Mouse (Mus musculus) G1E (cell line): ENCODE measurements around the gene Cask.

Experiments
- CTCF ChIP-seq: IDR thresholded peaks from 2 replicates; pipeline ENCODE4 v1.5.1; 2012; ENCODE audit warnings: low read depth, low read length, inconsistent platforms, mixed read lengths
- GATA1 ChIP-seq: IDR thresholded peaks from 2 replicates; pipeline ENCODE4 v1.6.1; 2012; ENCODE audit warnings: borderline replicate concordance, low read length, inconsistent platforms, mixed read lengths
- GATA2 ChIP-seq: IDR thresholded peaks from 2 replicates; pipeline ENCODE4 v1.6.1; 2012; ENCODE audit warnings: low read depth, low read length, inconsistent platforms, borderline replicate concordance
- POLR2AphosphoS5 ChIP-seq: IDR thresholded peaks from 2 replicates; pipeline ENCODE4 v1.6.1; 2012; ENCODE audit warnings: low read depth, low read length, inconsistent platforms; ENCODE audit not compliant: insufficient replicate concordance
- TAL1 ChIP-seq: conservative IDR thresholded peaks from 2 replicates; pipeline ENCODE4 v1.6.1; 2012; ENCODE audit warnings: low read depth, low read length, inconsistent platforms, mixed read lengths

DNA sequence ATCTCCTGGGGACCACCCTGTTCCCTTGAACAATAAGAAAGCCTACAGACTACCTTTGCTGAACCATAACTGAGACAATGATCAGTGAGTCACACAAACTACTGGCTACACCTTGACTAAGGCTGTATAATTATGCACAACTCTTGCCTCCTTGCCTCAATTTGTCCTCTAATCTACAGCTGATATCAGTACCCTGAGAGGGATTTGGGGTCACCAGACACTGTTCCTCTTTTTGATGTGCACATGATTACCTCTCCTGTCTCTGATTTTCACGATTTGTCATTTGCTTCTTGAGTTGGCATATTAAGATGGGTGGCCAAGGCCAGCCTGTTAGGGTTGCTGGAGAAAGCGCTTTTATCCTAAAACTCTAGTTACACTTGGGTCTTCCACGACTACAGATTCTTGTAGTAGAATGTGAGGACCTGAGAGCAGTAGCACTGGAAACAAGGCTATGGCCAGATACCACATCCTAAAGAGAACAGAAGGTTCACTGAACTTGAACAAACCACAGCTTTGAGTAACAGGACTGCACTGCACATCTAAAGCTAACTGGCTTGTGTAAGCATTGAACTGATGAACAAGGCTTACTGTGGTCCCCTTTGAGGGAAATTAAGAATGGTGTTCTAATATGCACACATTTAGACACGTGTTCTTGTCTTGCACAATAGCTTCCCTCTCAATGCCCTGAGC is 191.8 kb downstream of the Cask start:
- TF ChIP-seq CTCF (no peak), POLR2AphosphoS5 (no peak), GATA1 (no peak), TAL1 (no peak), GATA2 (no peak)
